Mouse (Mus musculus) spleen, adult 2 months (tissue): ENCODE data around the gene Topaz1.

Source experiments
- CTCF ChIP-seq: fragments of 200-500 bp; IDR thresholded peaks from 2 replicates; pipeline ENCODE4 v1.5.1; 2011; ENCODE audit warnings: mild to moderate bottlenecking, inconsistent platforms; ENCODE audit not compliant: insufficient read depth, insufficient read length, insufficient replicate concordance; ENCODE audit errors: extremely low read depth
- POLR2A ChIP-seq: fragments of 200-500 bp; IDR thresholded peaks from 2 replicates; pipeline ENCODE4 v1.6.1; 2011; ENCODE audit warnings: low read depth, low read length, inconsistent platforms

GRCm38 (mm10) chr9:122805053-122805844 is 58.1 kb downstream of the Topaz1 start, which contains the start of gene Tcaim:
- TF ChIP-seq CTCF (no peak), POLR2A (no peak; the same call in 1 of the 2 replicates)
